Mouse (Mus musculus): Measurements from ENCODE around the gene Msto1. TPM values are rescaled to one million over a fixed set of nuclear protein-coding genes. Genes with fewer than 3 reads are reported as not detected.

Gene Msto1
- not detected for polyA plus RNA-seq (2014; fragmentation: Illumina TruSeq; extraction: RNeasy Lipid Tissue Mini Kit (QIAGEN cat#74804); ENCODE audit: low replicate concordance)

DNA sequence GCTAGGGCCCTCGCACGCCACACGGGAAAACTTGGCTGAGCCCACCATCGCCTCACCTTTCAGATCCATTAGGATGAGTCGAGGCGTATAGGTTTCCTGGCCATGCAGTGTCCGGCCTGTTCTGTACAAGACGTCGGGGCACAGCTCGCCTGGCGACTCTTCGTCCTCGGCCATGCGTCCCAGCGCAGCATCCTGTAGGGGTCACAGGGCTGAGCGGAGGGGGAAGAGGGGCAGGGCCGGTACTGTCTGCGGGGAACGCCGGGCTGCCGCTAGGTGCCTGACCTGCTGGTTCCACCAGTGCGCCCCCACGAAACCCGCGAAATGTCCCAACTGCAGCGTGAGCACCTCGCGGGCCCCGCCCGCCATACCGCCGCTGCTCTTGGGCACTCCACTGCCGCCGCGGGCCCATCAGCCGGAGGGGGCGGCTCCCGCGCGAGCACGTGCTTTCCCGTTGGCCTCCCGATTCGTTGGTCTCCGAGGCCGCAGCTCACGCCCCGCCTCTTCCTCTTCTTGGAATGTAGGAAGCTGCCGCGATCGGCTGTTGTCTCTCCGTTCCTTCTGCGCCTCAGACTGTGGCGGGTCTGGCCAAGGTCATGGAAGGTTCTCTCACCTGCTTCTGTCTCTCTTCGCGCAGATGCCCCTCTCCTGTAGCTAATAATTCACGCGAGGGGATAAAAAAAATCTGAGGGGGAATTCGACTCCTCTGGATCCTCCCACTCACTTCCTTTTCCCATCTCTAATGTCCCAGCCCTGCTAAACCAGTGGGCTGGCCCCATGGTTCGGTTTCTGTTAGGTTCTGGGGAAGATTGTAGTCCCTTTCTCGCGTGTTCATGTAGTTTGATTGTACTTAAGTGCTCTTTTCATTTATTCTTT is at the start of gene Msto1:
TSS of gene Msto1 (minus strand) at position 489 of the 873 bp plus-strand sequence.

DNA sequence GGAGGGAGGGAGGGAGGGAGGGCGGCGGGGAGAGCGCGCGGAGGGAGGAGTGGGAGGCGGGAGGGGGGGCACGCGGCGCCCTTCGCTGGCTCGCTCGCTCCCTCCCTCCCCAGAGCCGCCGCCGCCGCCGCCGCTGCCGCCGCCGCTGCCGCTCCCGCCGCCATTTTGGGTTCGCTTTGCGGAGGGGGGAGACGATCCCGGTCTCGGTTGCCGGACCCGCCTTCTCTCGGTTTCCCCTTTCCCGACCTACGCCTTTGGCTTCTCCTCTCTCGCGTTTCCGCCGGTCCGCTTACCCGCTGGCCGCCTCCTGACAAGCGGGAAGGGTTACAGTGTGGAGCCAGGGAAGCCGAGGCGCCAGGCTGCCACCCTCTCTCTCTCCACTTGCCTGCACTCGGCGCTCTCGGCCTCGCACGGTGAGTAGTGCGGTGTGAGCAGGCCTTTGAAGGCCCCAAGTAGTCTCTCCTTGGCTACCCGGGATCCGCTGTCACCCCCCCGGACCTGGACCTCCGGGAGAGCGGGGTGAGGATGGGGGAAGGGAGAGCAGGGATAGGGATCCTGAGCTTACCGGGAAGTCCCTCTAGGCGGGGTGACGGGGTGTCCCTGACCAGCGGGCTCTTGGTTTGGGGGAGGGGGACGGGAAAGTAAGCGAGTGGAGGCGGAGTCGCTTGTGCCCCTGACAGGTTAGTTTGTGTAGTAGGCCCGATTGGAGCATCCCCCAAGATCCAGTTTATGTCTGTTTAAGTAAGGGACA is 37.0 kb upstream of the Msto1 start, which contains the start of the genes Ash1l and Dap3:
TSS of gene Ash1l (plus strand) at position 47 of the 751 bp plus-strand sequence.
TSS of gene Dap3 (minus strand) at position 606 of the 751 bp plus-strand sequence.

Other genes with a start within 250 kb of the Msto1 start
- gene Khdc4, start 228.2 kb downstream of the Msto1 start, polyA plus RNA-seq (2014; fragmentation: Illumina TruSeq; extraction: RNeasy Lipid Tissue Mini Kit (QIAGEN cat#74804); ENCODE audit: low replicate concordance), result 73.0 TPM
- gene Rit1, start 197.2 kb downstream of the Msto1 start, polyA plus RNA-seq (2014; fragmentation: Illumina TruSeq; extraction: RNeasy Lipid Tissue Mini Kit (QIAGEN cat#74804); ENCODE audit: low replicate concordance), result 4.8 TPM
- gene Syt11, start 138.8 kb downstream of the Msto1 start, polyA plus RNA-seq (2014; fragmentation: Illumina TruSeq; extraction: RNeasy Lipid Tissue Mini Kit (QIAGEN cat#74804); ENCODE audit: low replicate concordance), result 5.4 TPM
- gene Gon4l, start 78.8 kb downstream of the Msto1 start, polyA plus RNA-seq (2014; fragmentation: Illumina TruSeq; extraction: RNeasy Lipid Tissue Mini Kit (QIAGEN cat#74804); ENCODE audit: low replicate concordance), result 4.2 TPM
- gene Ash1l, start 36.6 kb upstream of the Msto1 start, polyA plus RNA-seq (2014; fragmentation: Illumina TruSeq; extraction: RNeasy Lipid Tissue Mini Kit (QIAGEN cat#74804); ENCODE audit: low replicate concordance), result 23.5 TPM
- gene Dap3, start 37.2 kb upstream of the Msto1 start, polyA plus RNA-seq (2014; fragmentation: Illumina TruSeq; extraction: RNeasy Lipid Tissue Mini Kit (QIAGEN cat#74804); ENCODE audit: low replicate concordance), result 62.5 TPM
- 11.3 TPM for gene Rusc1, start 179.3 kb upstream of the Msto1 start, polyA plus RNA-seq (2014; fragmentation: Illumina TruSeq; extraction: RNeasy Lipid Tissue Mini Kit (QIAGEN cat#74804); ENCODE audit: low replicate concordance)
- gene Gm43738, start 187.1 kb upstream of the Msto1 start, polyA plus RNA-seq (2014; fragmentation: Illumina TruSeq; extraction: RNeasy Lipid Tissue Mini Kit (QIAGEN cat#74804); ENCODE audit: low replicate concordance), result not detected
- 3.0 TPM for gene Fdps, start 188.0 kb upstream of the Msto1 start, polyA plus RNA-seq (2014; fragmentation: Illumina TruSeq; extraction: RNeasy Lipid Tissue Mini Kit (QIAGEN cat#74804); ENCODE audit: low replicate concordance)
- 83.2 TPM for gene Pklr, start 222.1 kb upstream of the Msto1 start, polyA plus RNA-seq (2014; fragmentation: Illumina TruSeq; extraction: RNeasy Lipid Tissue Mini Kit (QIAGEN cat#74804); ENCODE audit: low replicate concordance)
- gene Hcn3, start 246.2 kb upstream of the Msto1 start, polyA plus RNA-seq (2014; fragmentation: Illumina TruSeq; extraction: RNeasy Lipid Tissue Mini Kit (QIAGEN cat#74804); ENCODE audit: low replicate concordance), result not detected